Mouse (Mus musculus): ENCODE results near the gene Map3k14. TPM values are rescaled to one million over a fixed set of nuclear protein-coding genes. Genes with fewer than 3 reads are reported as not detected.

The Map3k14 gene
- total and polyA plus RNA-seq, 3 experiments, result 0.39 to 0.99 TPM; not detected in 1

DNA sequence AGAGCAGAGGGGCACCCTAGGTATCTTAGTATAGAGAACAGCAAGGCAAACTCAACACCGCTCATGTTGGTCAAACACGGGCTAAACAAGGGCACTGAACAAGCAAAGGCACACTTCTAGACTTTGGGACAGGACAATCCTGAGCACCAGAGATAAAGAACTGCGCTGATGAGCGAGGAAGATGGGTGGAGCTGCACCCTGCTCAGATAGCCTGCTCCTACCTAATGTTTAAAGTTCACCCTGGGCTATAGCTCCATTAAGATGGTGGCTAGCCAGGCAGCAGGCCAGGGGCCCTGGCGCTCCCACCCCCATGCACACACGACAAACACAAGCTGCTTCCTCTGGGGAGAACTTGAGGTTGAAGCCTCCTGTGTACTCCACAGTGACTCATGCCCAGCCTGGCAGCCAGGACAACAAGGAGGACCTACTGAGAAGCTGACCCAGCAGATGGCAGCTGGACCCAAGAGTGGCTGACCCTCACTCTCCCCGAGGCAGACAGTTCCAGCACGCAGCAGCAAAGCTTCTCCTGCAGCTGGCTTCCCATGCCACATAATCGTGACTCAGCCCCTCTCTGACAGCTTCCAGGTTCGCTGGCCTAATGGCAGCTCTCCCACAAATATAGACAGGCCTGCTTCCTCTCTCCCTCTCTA lies 21.1 kb downstream of the Map3k14 start:
- H3K79me2 ChIP-seq (ENCODE audit: control insufficient read depth, insufficient read depth, low read length, poor library complexity), result no peaks in the 10 kb centered on the region
- no peak overlapping the region for H3K4me3 ChIP-seq (ENCODE audit: control insufficient read depth in 1 of 2, insufficient read depth in 1 of 2, low read depth in 2 of 2, low read length in 2 of 2)
- H3K9ac ChIP-seq (ENCODE audit: control insufficient read depth, low read depth, low read length, poor library complexity, severe bottlenecking), result no peak overlapping the region
- peaks cover 2 to 26% of the 10 kb centered on the region in 2 experiments; a peak in 3 of 4 replicates for H3K4me1 ChIP-seq (ENCODE audit: control insufficient read depth in 1 of 2, insufficient read depth in 2 of 2, low read length in 2 of 2)
- no peak overlapping the region for H3K27ac ChIP-seq (ENCODE audit: control insufficient read depth, low read depth, low read length)
- TF ChIP-seq UBTF (IDR thresholded peaks at IDR 0.05; ENCODE audit: borderline replicate concordance, insufficient read depth, low read depth, low read length), result no peak
- no peak for TF ChIP-seq POLR2AphosphoS5 (IDR thresholded peaks at IDR 0.05; ENCODE audit: borderline replicate concordance, low read depth, low read length)
- peak in 1 of 2 experiments; percentile 43; a peak in 2 of 4 replicates for TF ChIP-seq EP300 (IDR thresholded peaks at IDR 0.05; ENCODE audit: low read depth in 1 of 2, low read length in 2 of 2)
- TF ChIP-seq GATA1 (IDR thresholded peaks at IDR 0.05; ENCODE audit: low read depth, low read length), result 0 out of 2 replicates have a peak, but pooled peaks have one; percentile 21
- 0 out of 2 replicates have a peak, but pooled peaks have one; percentile 22 for TF ChIP-seq RCOR1 (IDR thresholded peaks at IDR 0.05; ENCODE audit: low read depth, low read length)
- TF ChIP-seq TAL1 (IDR thresholded peaks at IDR 0.05; ENCODE audit: low read length), result 0 out of 2 replicates have a peak, but pooled peaks have one; percentile 14
- peak; percentile 26; the same call in 1 of the 2 replicates for TF ChIP-seq TCF12 (IDR thresholded peaks at IDR 0.05; ENCODE audit: low read depth, low read length)
- peaks cover 0 to 17% of the 10 kb centered on the region in 2 experiments; a peak in 2 of 4 replicates for H3K36me3 ChIP-seq (ENCODE audit: control insufficient read depth in 1 of 2, insufficient read depth in 2 of 2, low read length in 2 of 2)
- no peaks in the 10 kb centered on the region for H3K9me3 ChIP-seq (replicated peaks; ENCODE audit: insufficient read depth, low read length)
- H3K27me3 ChIP-seq (ENCODE audit: control insufficient read depth in 1 of 2, insufficient read depth in 2 of 2, low read length in 2 of 2), result no peaks in the 10 kb centered on the region
- peak; percentile 54 for DNase-seq (ENCODE audit: low read depth, low spot score)

DNA sequence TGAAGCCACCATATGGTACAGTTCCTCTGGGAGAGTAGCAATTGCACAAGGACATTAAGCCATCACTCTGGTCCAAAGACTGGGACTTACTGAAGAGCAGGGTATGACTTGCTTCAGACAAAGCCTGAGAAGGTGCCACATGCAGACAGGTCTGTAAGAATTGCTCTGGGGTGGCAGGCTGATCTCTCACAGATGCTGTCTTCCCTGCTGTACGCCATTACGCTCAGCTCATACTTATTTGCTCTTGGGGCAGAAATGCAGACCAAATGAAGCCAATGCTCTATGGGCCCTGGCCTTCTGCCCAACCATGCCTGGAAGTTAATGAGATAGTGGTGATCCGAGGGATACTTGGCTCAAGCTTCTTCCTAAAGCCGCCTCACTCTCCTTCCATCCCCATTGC lies 22.4 kb downstream of the Map3k14 start:
- H3K4me1 ChIP-seq (ENCODE audit: control insufficient read depth in 1 of 2, insufficient read depth in 2 of 2, low read length in 2 of 2), result peaks cover 2 to 24% of the 10 kb centered on the region in 2 experiments; a peak in 3 of 4 replicates
- no peak overlapping the region for H3K9ac ChIP-seq (ENCODE audit: control insufficient read depth, low read depth, low read length, poor library complexity, severe bottlenecking)
- H3K79me2 ChIP-seq (ENCODE audit: control insufficient read depth, insufficient read depth, low read length, poor library complexity), result no peaks in the 10 kb centered on the region
- no peaks in the 10 kb centered on the region for H3K27me3 ChIP-seq (ENCODE audit: control insufficient read depth in 1 of 2, insufficient read depth in 2 of 2, low read length in 2 of 2)
- peaks cover 0 to 17% of the 10 kb centered on the region in 2 experiments; a peak in 2 of 4 replicates for H3K36me3 ChIP-seq (ENCODE audit: control insufficient read depth in 1 of 2, insufficient read depth in 2 of 2, low read length in 2 of 2)
- H3K9me3 ChIP-seq (replicated peaks; ENCODE audit: insufficient read depth, low read length), result no peaks in the 10 kb centered on the region
- TF ChIP-seq CTCF (IDR thresholded peaks at IDR 0.05 in 2 of 3, conservative IDR thresholded peaks at IDR 0.05 in 1 of 3; ENCODE audit: control insufficient read depth in 1 of 3, insufficient read depth in 1 of 3, low read depth in 2 of 3, low read length in 3 of 3, poor library complexity in 1 of 3, severe bottlenecking in 1 of 3) (no peak), GATA1 (IDR thresholded peaks at IDR 0.05; ENCODE audit: low read depth, low read length) (no peak), EP300 (IDR thresholded peaks at IDR 0.05; ENCODE audit: low read depth in 1 of 2, low read length in 2 of 2) (no peak), JUND (IDR thresholded peaks at IDR 0.05; ENCODE audit: low read depth, low read length) (no peak), GABPA (IDR thresholded peaks at IDR 0.05; ENCODE audit: low read depth, low read length) (no peak), MYC (IDR thresholded peaks at IDR 0.05; ENCODE audit: low read depth, low read length) (no peak), HCFC1 (IDR thresholded peaks at IDR 0.05; ENCODE audit: low read depth, low read length) (no peak)
- no peak for DNase-seq (ENCODE audit: low read depth, low spot score)
- H3K27ac ChIP-seq (ENCODE audit: control insufficient read depth, low read depth, low read length), result no peak overlapping the region
- H3K4me3 ChIP-seq (ENCODE audit: control insufficient read depth in 1 of 2, insufficient read depth in 1 of 2, low read depth in 2 of 2, low read length in 2 of 2), result no peak overlapping the region

DNA sequence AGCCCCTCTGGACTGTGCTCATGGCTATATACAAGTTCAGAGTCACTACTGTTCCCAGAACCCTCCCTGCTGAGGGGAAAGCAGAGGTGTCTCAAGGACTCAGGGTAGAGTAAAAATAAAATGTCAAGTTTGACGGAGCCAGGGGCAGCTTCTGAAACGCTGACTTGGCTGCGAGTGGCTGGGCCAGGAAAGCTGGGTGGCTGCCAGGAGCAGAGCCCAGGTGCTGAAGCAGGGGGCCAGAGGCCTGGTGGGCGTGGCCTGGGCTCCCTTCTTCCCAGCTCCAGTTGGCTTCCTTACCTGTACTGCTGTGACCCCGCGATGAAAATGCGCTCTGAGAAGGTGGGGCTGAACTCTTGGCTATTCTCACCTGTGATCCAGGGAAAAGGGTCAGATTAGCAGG lies 26.5 kb downstream of the Map3k14 start:
- H3K4me1 ChIP-seq (ENCODE audit: control insufficient read depth in 1 of 2, insufficient read depth in 2 of 2, low read length in 2 of 2), result peaks cover 0 to under 1% of the 10 kb centered on the region in 2 experiments; a peak in 2 of 4 replicates
- H3K36me3 ChIP-seq (ENCODE audit: control insufficient read depth in 1 of 2, insufficient read depth in 2 of 2, low read length in 2 of 2), result peaks cover 0 to 1% of the 10 kb centered on the region in 2 experiments; a peak in 2 of 4 replicates

More for the DNA sequence above, 26.5 kb downstream of the Map3k14 start:
- no peak for DNase-seq (ENCODE audit: low read depth, low spot score)
- no peak overlapping the region for H3K27ac ChIP-seq (ENCODE audit: control insufficient read depth, low read depth, low read length)
- no peaks in the 10 kb centered on the region for H3K9me3 ChIP-seq (replicated peaks; ENCODE audit: insufficient read depth, low read length)
- no peaks in the 10 kb centered on the region for H3K79me2 ChIP-seq (ENCODE audit: control insufficient read depth, insufficient read depth, low read length, poor library complexity)
- no peak overlapping the region for H3K4me3 ChIP-seq (ENCODE audit: control insufficient read depth in 1 of 2, insufficient read depth in 1 of 2, low read depth in 2 of 2, low read length in 2 of 2)
- no peak for TF ChIP-seq ZC3H11A (IDR thresholded peaks at IDR 0.05; ENCODE audit: low read depth, low read length)
- no peak for TF ChIP-seq POLR2A (IDR thresholded peaks at IDR 0.05; ENCODE audit: control insufficient read depth in 1 of 2, insufficient read depth in 1 of 2, low read depth in 1 of 2, low read length in 2 of 2, poor library complexity in 1 of 2)
- no peak for TF ChIP-seq NRF1 (IDR thresholded peaks at IDR 0.05; ENCODE audit: insufficient read depth, low read depth, low read length, poor library complexity, severe bottlenecking)
- TF ChIP-seq TAL1 (IDR thresholded peaks at IDR 0.05; ENCODE audit: low read length), result no peak
- TF ChIP-seq MAFK (IDR thresholded peaks at IDR 0.05; ENCODE audit: borderline replicate concordance, low read depth, low read length), result no peak
- TF ChIP-seq ZMIZ1 (IDR thresholded peaks at IDR 0.05; ENCODE audit: low read depth, low read length), result no peak
- no peak for TF ChIP-seq EP300 (IDR thresholded peaks at IDR 0.05; ENCODE audit: low read depth in 1 of 2, low read length in 2 of 2)
- TF ChIP-seq GABPA (IDR thresholded peaks at IDR 0.05; ENCODE audit: low read depth, low read length), result no peak
- TF ChIP-seq MAZ (IDR thresholded peaks at IDR 0.05; ENCODE audit: low read depth, low read length), result no peak
- TF ChIP-seq JUND (IDR thresholded peaks at IDR 0.05; ENCODE audit: low read depth, low read length), result no peak
- no peak for TF ChIP-seq ZKSCAN1 (IDR thresholded peaks at IDR 0.05; ENCODE audit: low read depth, low read length)
- no peak overlapping the region for H3K9ac ChIP-seq (ENCODE audit: control insufficient read depth, low read depth, low read length, poor library complexity, severe bottlenecking)
- no peaks in the 10 kb centered on the region for H3K27me3 ChIP-seq (ENCODE audit: control insufficient read depth in 1 of 2, insufficient read depth in 2 of 2, low read length in 2 of 2)

Measured in MEL (cell line).